7 mouse cellular contexts compared by ENCODE assay signal in genomic region chr9:110625350-110625908, GRCm38 (mm10). TPM values are rescaled to one million over a fixed set of nuclear protein-coding genes. Genes with fewer than 3 reads are reported as not detected.
DNase-seq lines count a peak whose midpoint lies in the region; ATAC-seq lines count a peak whose summit lies in the region.

No protein-coding gene starts in this region.

- no peak for DNase-seq in lung, postnatal 4 days
- DNase-seq in embryo, embryonic 10 days (ENCODE audit: low spot score): no peak
- DNase-seq in adrenal gland, postnatal 4 days (ENCODE audit: low spot score in 2 of 2): no peak

- H3K9me3 ChIP-seq in lung, embryonic 16.5 days (ENCODE audit: control insufficient read depth, low read length): no peaks in the 10 kb centered on the region
- no peaks in the 10 kb centered on the region for H3K9me3 ChIP-seq in forebrain, embryonic 13.5 days (replicated peaks)
- no peaks in the 10 kb centered on the region for H3K9me3 ChIP-seq in limb, embryonic 13.5 days
- H3K9me3 ChIP-seq in stomach, embryonic 15.5 days: no peaks in the 10 kb centered on the region

- ATAC-seq in lung, embryonic 16.5 days (ENCODE audit: low read depth): no peak
- peak; percentile 11 for ATAC-seq in forebrain, embryonic 13.5 days
- no peak for ATAC-seq in limb, embryonic 13.5 days (ENCODE audit: low FRiP score, low read depth)
- no peak for ATAC-seq in stomach, embryonic 15.5 days (ENCODE audit: insufficient read depth, low FRiP score, low read depth)

- H3K4me2 ChIP-seq in lung, embryonic 16.5 days (ENCODE audit: low read depth, low read length): peak overlapping the region; percentile 99
- H3K4me2 ChIP-seq in forebrain, embryonic 13.5 days: peak overlapping the region; percentile 97
- H3K4me2 ChIP-seq in limb, embryonic 13.5 days (replicated peaks): peak overlapping the region; percentile 93
- peak overlapping the region; percentile 91 for H3K4me2 ChIP-seq in stomach, embryonic 15.5 days

- H3K4me1 ChIP-seq in lung, embryonic 16.5 days (replicated peaks; ENCODE audit: control insufficient read depth, insufficient read depth, low read length): peaks cover 11% of the 10 kb centered on the region
- H3K4me1 ChIP-seq in forebrain, embryonic 13.5 days: peaks cover 17% of the 10 kb centered on the region
- peaks cover 24% of the 10 kb centered on the region for H3K4me1 ChIP-seq in limb, embryonic 13.5 days
- peaks cover 13% of the 10 kb centered on the region for H3K4me1 ChIP-seq in stomach, embryonic 15.5 days

- H3K4me3 ChIP-seq in lung, embryonic 16.5 days (ENCODE audit: low read length): peak overlapping the region; percentile 69
- H3K4me3 ChIP-seq in forebrain, embryonic 13.5 days: peak overlapping the region; percentile 53
- H3K4me3 ChIP-seq in limb, embryonic 13.5 days: peak overlapping the region; percentile 60
- peak overlapping the region; percentile 54 for H3K4me3 ChIP-seq in stomach, embryonic 15.5 days (replicated peaks)

- H3K27me3 ChIP-seq in lung, embryonic 16.5 days (ENCODE audit: control insufficient read depth, insufficient read depth, low read depth, low read length): no peaks in the 10 kb centered on the region
- H3K27me3 ChIP-seq in forebrain, embryonic 13.5 days: no peaks in the 10 kb centered on the region
- H3K27me3 ChIP-seq in limb, embryonic 13.5 days: peaks cover 8% of the 10 kb centered on the region
- no peaks in the 10 kb centered on the region for H3K27me3 ChIP-seq in stomach, embryonic 15.5 days (replicated peaks)

- 64% methylated on average over 11 of the region's 11 CpGs for WGBS in lung, embryonic 16.5 days
- WGBS in forebrain, embryonic 13.5 days: 67% methylated on average over 11 of the region's 11 CpGs
- 62% methylated on average over 11 of the region's 11 CpGs for WGBS in limb, embryonic 13.5 days
- 69% methylated on average over 11 of the region's 11 CpGs for WGBS in stomach, embryonic 15.5 days

- peaks cover 6% of the 10 kb centered on the region; the same call in 1 of the 2 replicates for H3K36me3 ChIP-seq in lung, embryonic 16.5 days (ENCODE audit: control insufficient read depth, insufficient read depth, low read length)
- H3K36me3 ChIP-seq in forebrain, embryonic 13.5 days (ENCODE audit: poor library complexity, severe bottlenecking): peaks cover 25% of the 10 kb centered on the region
- peaks cover 26% of the 10 kb centered on the region for H3K36me3 ChIP-seq in limb, embryonic 13.5 days
- peaks cover 21% of the 10 kb centered on the region for H3K36me3 ChIP-seq in stomach, embryonic 15.5 days

- H3K9ac ChIP-seq in lung, embryonic 16.5 days (ENCODE audit: low read length): peak overlapping the region; percentile 77
- peak overlapping the region; percentile 78 for H3K9ac ChIP-seq in forebrain, embryonic 13.5 days
- H3K9ac ChIP-seq in limb, embryonic 13.5 days: peak overlapping the region; percentile 76
- H3K9ac ChIP-seq in stomach, embryonic 15.5 days: peak overlapping the region; percentile 16; the same call in 1 of the 2 replicates

- peak overlapping the region; percentile 95 for H3K27ac ChIP-seq in lung, embryonic 16.5 days (ENCODE audit: low read length)
- peak overlapping the region; percentile 83 for H3K27ac ChIP-seq in forebrain, embryonic 13.5 days
- 0 out of 2 replicates have a peak overlapping the region, but pooled peaks have one; percentile 89 for H3K27ac ChIP-seq in limb, embryonic 13.5 days
- peak overlapping the region; percentile 83 for H3K27ac ChIP-seq in stomach, embryonic 15.5 days

RNA-seq across cellular contexts. Expression of gene Nradd, which starts 1.2 kb away (rescaled TPM):
- polyA plus RNA-seq in lung, embryonic 16.5 days (2015; fragmentation: Nextera tagmentation; extraction: Ambion mirVana): 47.4 and 49.8 TPM in 2 replicates
- polyA plus RNA-seq in forebrain, embryonic 13.5 days (2015; fragmentation: Nextera tagmentation; extraction: Ambion mirVana): 30.0 and 31.5 TPM in 2 replicates
- polyA plus RNA-seq in limb, embryonic 13.5 days (2015; fragmentation: Nextera tagmentation; extraction: Ambion mirVana): 61.2 and 64.5 TPM in 2 replicates
- polyA plus RNA-seq in stomach, embryonic 15.5 days (2015; fragmentation: Nextera tagmentation; extraction: Ambion mirVana): 28.5 and 30.5 TPM in 2 replicates
- 10 to 100 TPM; 16.0 to 17.9 TPM for total RNA-seq in adrenal gland, postnatal 4 days (2021)

RNA-seq across cellular contexts. Expression of gene Nbeal2, which starts 28.5 kb away (rescaled TPM):
- polyA plus RNA-seq in lung, embryonic 16.5 days (2015; fragmentation: Nextera tagmentation; extraction: Ambion mirVana): 5.0 and 6.9 TPM in 2 replicates
- 2.1 and 2.2 TPM in 2 replicates for polyA plus RNA-seq in forebrain, embryonic 13.5 days (2015; fragmentation: Nextera tagmentation; extraction: Ambion mirVana)
- polyA plus RNA-seq in limb, embryonic 13.5 days (2015; fragmentation: Nextera tagmentation; extraction: Ambion mirVana): 0.75 and 0.76 TPM in 2 replicates
- polyA plus RNA-seq in stomach, embryonic 15.5 days (2015; fragmentation: Nextera tagmentation; extraction: Ambion mirVana): 6.2 and 6.9 TPM in 2 replicates
- total RNA-seq in adrenal gland, postnatal 4 days (2021): 10 to 100 TPM in 1 of 2 experiments, 1 to 10 TPM in 1; 8.9 to 11.8 TPM

RNA-seq across cellular contexts. Expression of gene Ccdc12, which starts 30.9 kb away (rescaled TPM):
- polyA plus RNA-seq in lung, embryonic 16.5 days (2015; fragmentation: Nextera tagmentation; extraction: Ambion mirVana): 160 and 167 TPM in 2 replicates
- polyA plus RNA-seq in forebrain, embryonic 13.5 days (2015; fragmentation: Nextera tagmentation; extraction: Ambion mirVana): 146 and 152 TPM in 2 replicates
- 106 and 107 TPM in 2 replicates for polyA plus RNA-seq in limb, embryonic 13.5 days (2015; fragmentation: Nextera tagmentation; extraction: Ambion mirVana)
- 146 and 160 TPM in 2 replicates for polyA plus RNA-seq in stomach, embryonic 15.5 days (2015; fragmentation: Nextera tagmentation; extraction: Ambion mirVana)
- 10 to 100 TPM; 65.9 to 74.9 TPM for total RNA-seq in adrenal gland, postnatal 4 days (2021)

Comparison
In these comparisons a context has a peak if more than half of its experiments do, and no peak if none do; other contexts are left out.
1. H3K9ac ChIP-seq: peak in every context shown above with its lines; median percentile 78 in forebrain, embryonic 13.5 days; 77 in lung, embryonic 16.5 days; 76 in limb, embryonic 13.5 days; 16 in stomach, embryonic 15.5 days.